Mouse (Mus musculus) neural tube, embryonic 11.5 days (tissue): ENCODE results near the gene Cep170b. TPM values are rescaled to one million over a fixed set of nuclear protein-coding genes. Genes with fewer than 3 reads are reported as not detected.

Experiments
- ATAC-seq: fragments of 200-750 bp; cut with Nextera tagmentation; 2 replicates; pipeline ENCODE4 v1.8.0; 2017; ENCODE audit warnings: moderate number of reproducible peaks, mild to moderate bottlenecking, moderate TSS enrichment, moderate library complexity; ENCODE audit not compliant: insufficient read depth, low FRiP score, low TSS enrichment
- DNase-seq: peaks from one replicate; pipeline ENCODE4 v3.0.0-alpha.2; 2015; ENCODE audit warnings: low spot score
- H3K27ac ChIP-seq: fragments of 300-500 bp; sonication (generic); 2 replicates; pipeline ENCODE4 v1.5.1; 2014; ENCODE audit warnings: low read depth, mild to moderate bottlenecking, low read length
- H3K27me3 ChIP-seq: fragments of 300-500 bp; sonication (generic); 2 replicates; pipeline ENCODE4 v1.6.1; 2014; ENCODE audit warnings: mild to moderate bottlenecking, low read length, mixed read lengths; ENCODE audit not compliant: control insufficient read depth, insufficient read depth
- H3K36me3 ChIP-seq: fragments of 300-500 bp; sonication (generic); 2 replicates; pipeline ENCODE4 v1.6.1; 2014; ENCODE audit warnings: mild to moderate bottlenecking, low read length, moderate library complexity, mixed read lengths; ENCODE audit not compliant: control insufficient read depth, insufficient read depth
- H3K4me1 ChIP-seq: fragments of 300-500 bp; sonication (generic); 2 replicates; pipeline ENCODE4 v1.6.1; 2014; ENCODE audit warnings: low read length, mixed read lengths; ENCODE audit not compliant: control insufficient read depth, insufficient read depth
- H3K4me2 ChIP-seq: fragments of 300-500 bp; sonication (generic); 2 replicates; pipeline ENCODE4 v1.6.1; 2014; ENCODE audit warnings: low read depth, mild to moderate bottlenecking, moderate library complexity
- H3K4me3 ChIP-seq: fragments of 300-500 bp; sonication (generic); 2 replicates; pipeline ENCODE4 v1.5.1; 2014; ENCODE audit warnings: low read depth, low read length
- H3K9ac ChIP-seq: fragments of 300-500 bp; sonication (generic); 2 replicates; pipeline ENCODE4 v1.6.1; 2014; ENCODE audit warnings: mild to moderate bottlenecking, low read length
- H3K9me3 ChIP-seq: fragments of 300-500 bp; sonication (generic); 2 replicates; pipeline ENCODE4 v1.6.1; 2016; ENCODE audit warnings: low read length; ENCODE audit not compliant: control insufficient read depth
- WGBS: fragments of 180-500 bp; shearing (Covaris S2); extraction: QIAGEN DNeasy Blood & Tissue Kit; methylation state at CpG from one replicate; pipeline ENCODE4 v1.1.7; 2014; 5-methylcytosine and 5-hydroxymethylcytosine counted together
- polyA plus RNA-seq: library from polyadenylated mRNA; unstranded; fragments of >200 nt; fragmentation: Nextera tagmentation; extraction: Ambion mirVana; gene quantifications from 2 replicates; pipeline ENCODE4 v1.2.1, GENCODE M21; 2014

Gene Cep170b
- polyA plus RNA-seq, 1 experiment from 2014 or later, result 10.7 TPM

DNA sequence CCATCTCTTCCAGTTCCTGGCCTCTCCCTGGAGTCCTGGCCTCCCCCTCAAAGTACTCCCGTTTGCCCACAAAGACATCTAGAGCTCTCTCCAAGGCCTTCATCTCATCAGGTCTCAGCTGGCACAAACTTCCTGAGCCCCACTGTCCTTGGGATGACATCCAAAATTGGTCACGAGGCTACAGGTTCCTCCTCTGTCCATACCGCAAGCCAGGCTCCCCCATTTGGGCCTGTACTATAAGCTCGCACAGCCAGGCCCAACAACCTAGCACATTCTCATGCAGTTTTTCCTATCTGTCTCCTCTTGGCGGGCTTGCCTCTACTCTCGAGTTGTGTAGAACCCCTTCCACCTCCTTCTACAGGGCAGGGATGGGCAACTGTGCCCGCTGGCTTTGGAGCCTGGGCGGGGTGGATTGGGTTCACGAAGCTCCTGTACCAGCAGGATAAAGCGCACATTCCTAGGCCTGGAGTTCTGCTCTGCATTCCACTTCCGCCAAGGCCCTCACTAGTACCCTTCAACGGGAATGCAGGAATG is 702 bp downstream of the Cep170b start:
- Histone ChIP-seq H3K36me3 (no peaks in the 10 kb centered on the region), H3K4me2 (peak overlapping the region; percentile 100; the same call in 1 of the 2 replicates), H3K4me3 (peak overlapping the region; percentile 81; the same call in 1 of the 2 replicates), H3K4me1 (peaks cover 11% of the 10 kb centered on the region; the same call in 1 of the 2 replicates), H3K9me3 (no peaks in the 10 kb centered on the region), H3K27ac (no peak overlapping the region), H3K27me3 (peaks cover 23% of the 10 kb centered on the region), H3K9ac (no peak overlapping the region; the same call in 1 of the 2 replicates)
- WGBS, result 37% methylated on average over 12 of the region's 12 CpGs
- ATAC-seq, result no peak
- DNase-seq, result no peak

GRCm38 (mm10) chr12:112721424-112722239 is 1.4 kb downstream of the Cep170b start:
- Histone ChIP-seq H3K9ac (peak overlapping the region; percentile 73), H3K27ac (no peak overlapping the region)
- WGBS, result 4% methylated on average over 46 of the region's 69 CpGs

DNA sequence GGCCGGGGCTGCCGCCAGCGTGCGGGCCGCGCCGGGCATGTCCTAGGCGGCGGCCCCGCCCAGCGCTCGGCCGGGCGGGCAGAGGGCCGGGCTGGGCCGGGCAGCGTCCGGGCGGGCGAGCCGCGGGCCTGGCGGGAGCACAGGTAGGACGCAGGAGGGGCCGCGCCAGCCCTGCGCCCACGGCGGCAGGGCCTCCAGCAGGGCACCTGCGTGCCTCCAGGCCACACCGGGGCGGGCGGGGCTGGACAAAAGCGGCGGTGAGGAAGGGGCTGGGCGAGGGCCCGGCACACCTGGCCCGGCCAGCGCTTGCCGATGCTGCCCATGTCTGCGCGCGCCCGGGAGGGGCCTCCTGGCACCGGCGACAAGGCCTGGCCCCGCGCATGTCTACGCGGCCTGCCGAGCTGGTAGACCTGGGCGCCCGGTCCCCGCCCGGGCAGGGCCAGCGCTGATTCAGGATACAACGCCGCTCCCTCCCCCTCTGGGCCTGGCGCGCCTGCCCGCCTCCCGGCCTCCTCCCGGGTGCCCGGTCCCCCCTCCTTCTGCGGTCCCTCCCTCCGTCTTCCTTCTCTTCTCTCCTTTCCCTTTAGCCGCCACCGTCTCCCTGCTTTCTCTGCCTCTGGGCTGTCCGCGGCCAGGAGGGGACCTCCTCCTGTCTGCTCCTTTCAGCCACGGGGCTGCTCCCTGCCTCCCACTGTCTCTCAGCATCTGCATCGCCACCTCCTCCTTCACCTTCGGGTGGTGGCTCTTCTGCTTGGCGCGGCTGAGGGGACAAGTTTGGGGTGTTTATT is 2.2 kb downstream of the Cep170b start:
- Histone ChIP-seq H3K9ac (peak overlapping the region; percentile 73), H3K4me2 (peak overlapping the region; percentile 100), H3K4me1 (peaks cover 11% of the 10 kb centered on the region; the same call in 1 of the 2 replicates), H3K27me3 (peaks cover 23% of the 10 kb centered on the region), H3K9me3 (no peaks in the 10 kb centered on the region), H3K27ac (no peak overlapping the region), H3K4me3 (peak overlapping the region; percentile 81), H3K36me3 (no peaks in the 10 kb centered on the region)
- under 1% methylated on average over 52 of the region's 75 CpGs for WGBS
- DNase-seq (peak; percentile 26), ATAC-seq (peak; percentile 32; the same call in 1 of the 2 replicates)

More at GRCm38 (mm10) chr12:112721424-112722239, 1.4 kb downstream of the Cep170b start:
- ATAC-seq (peak; percentile 48; the same call in 1 of the 2 replicates), DNase-seq (peak; percentile 60)
- Histone ChIP-seq H3K4me3 (peak overlapping the region; percentile 81), H3K27me3 (peaks cover 23% of the 10 kb centered on the region), H3K9me3 (no peaks in the 10 kb centered on the region), H3K4me2 (peak overlapping the region; percentile 100), H3K36me3 (no peaks in the 10 kb centered on the region), H3K4me1 (peaks cover 11% of the 10 kb centered on the region; the same call in 1 of the 2 replicates)

DNA sequence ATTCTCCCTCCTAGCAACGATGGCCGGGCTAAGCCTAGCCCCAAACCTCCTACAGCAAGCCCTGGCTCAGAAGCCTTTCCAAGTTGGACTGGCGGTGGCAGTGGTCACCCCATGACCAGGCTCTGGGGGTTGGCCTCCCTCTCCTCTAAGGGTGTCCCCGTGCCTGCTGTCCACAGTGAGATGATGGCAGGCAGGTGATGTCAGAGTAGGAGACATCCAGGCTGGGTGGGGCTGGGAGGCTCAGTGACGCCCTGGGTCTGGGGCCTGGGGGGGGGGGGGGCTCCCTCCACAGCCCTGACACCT is 2.7 kb downstream of the Cep170b start:
- DNase-seq, result no peak
- H3K27me3 ChIP-seq, result peaks cover 23% of the 10 kb centered on the region
- 0 out of 2 replicates have a peak, but pooled peaks have one; percentile 4 for ATAC-seq
- WGBS, result 15% methylated on average over 5 of the region's 5 CpGs
- peak overlapping the region; percentile 100 for H3K4me2 ChIP-seq
- no peaks in the 10 kb centered on the region for H3K36me3 ChIP-seq
- no peak overlapping the region for H3K27ac ChIP-seq
- peak overlapping the region; percentile 81 for H3K4me3 ChIP-seq
- H3K4me1 ChIP-seq, result peaks cover 11% of the 10 kb centered on the region; the same call in 1 of the 2 replicates
- H3K9ac ChIP-seq, result peak overlapping the region; percentile 73
- no peaks in the 10 kb centered on the region for H3K9me3 ChIP-seq

DNA sequence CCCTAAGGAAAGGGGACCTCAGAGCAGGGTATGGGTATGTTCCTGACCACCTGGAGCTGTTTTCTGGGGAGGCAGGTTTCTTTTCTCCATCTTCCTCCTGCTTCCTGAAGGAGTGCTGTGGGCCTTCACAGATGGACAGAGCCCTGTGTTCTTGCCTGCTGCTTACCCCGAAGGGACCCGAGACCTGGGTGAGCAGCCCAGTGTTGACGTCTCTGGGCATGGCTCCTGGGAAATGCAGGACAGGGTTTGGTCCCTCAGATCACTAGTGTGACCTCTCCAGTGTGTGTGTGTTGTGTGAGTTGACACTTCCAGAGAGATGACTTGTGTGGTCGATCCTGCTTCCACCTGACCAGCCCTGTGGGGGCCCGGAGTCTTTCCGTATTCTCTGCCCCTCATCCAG is 3.2 kb downstream of the Cep170b start:
- Histone ChIP-seq H3K4me3 (peak overlapping the region; percentile 81), H3K9ac (no peak overlapping the region), H3K36me3 (no peaks in the 10 kb centered on the region), H3K4me2 (peak overlapping the region; percentile 100), H3K4me1 (peaks cover 11% of the 10 kb centered on the region; the same call in 1 of the 2 replicates), H3K27me3 (peaks cover 23% of the 10 kb centered on the region), H3K9me3 (no peaks in the 10 kb centered on the region), H3K27ac (no peak overlapping the region)
- 86% methylated on average over 6 of the region's 6 CpGs for WGBS
- DNase-seq (no peak), ATAC-seq (no peak)

GRCm38 (mm10) chr12:112724077-112724805 is 4.0 kb downstream of the Cep170b start:
- H3K9ac ChIP-seq, result no peak overlapping the region
- ATAC-seq (no peak), DNase-seq (peak; percentile 77)
- no peak overlapping the region for H3K4me2 ChIP-seq
- no peak overlapping the region for H3K4me3 ChIP-seq
- H3K4me1 ChIP-seq, result peaks cover 11% of the 10 kb centered on the region; the same call in 1 of the 2 replicates
- WGBS, result 80% methylated on average over 11 of the region's 11 CpGs
- no peaks in the 10 kb centered on the region for H3K9me3 ChIP-seq
- peaks cover 23% of the 10 kb centered on the region for H3K27me3 ChIP-seq
- no peaks in the 10 kb centered on the region for H3K36me3 ChIP-seq
- H3K27ac ChIP-seq, result no peak overlapping the region

- Histone ChIP-seq H3K36me3 (no peaks in the 10 kb centered on the region), H3K4me1 (peaks cover 2% of the 10 kb centered on the region; the same call in 1 of the 2 replicates), H3K4me3 (no peak overlapping the region), H3K9ac (no peak overlapping the region), H3K9me3 (no peaks in the 10 kb centered on the region), H3K27me3 (peaks cover 5% of the 10 kb centered on the region; the same call in 1 of the 2 replicates), H3K4me2 (no peak overlapping the region), H3K27ac (no peak overlapping the region)
- no peak for DNase-seq
- WGBS, result 82% methylated on average over 8 of the region's 8 CpGs
- no peak for ATAC-seq
Measured at GRCm38 (mm10) chr12:112727801-112728200, 7.5 kb downstream of the Cep170b start.

GRCm38 (mm10) chr12:112730808-112731207 is 10.6 kb downstream of the Cep170b start:
- H3K4me1 ChIP-seq, result no peaks in the 10 kb centered on the region
- no peak overlapping the region for H3K4me3 ChIP-seq
- ATAC-seq, result no peak
- 90% methylated on average over 14 of the region's 14 CpGs for WGBS
- H3K27me3 ChIP-seq, result no peaks in the 10 kb centered on the region
- no peak for DNase-seq
- H3K9me3 ChIP-seq, result no peaks in the 10 kb centered on the region
- H3K36me3 ChIP-seq, result no peaks in the 10 kb centered on the region
- H3K27ac ChIP-seq, result no peak overlapping the region
- H3K9ac ChIP-seq, result no peak overlapping the region
- H3K4me2 ChIP-seq, result no peak overlapping the region
